ENCODE assay signal across 8 mouse cellular contexts in genomic region chr5:111417378-111418131, GRCm38 (mm10). TPM values are rescaled to one million over a fixed set of nuclear protein-coding genes. Genes with fewer than 3 reads are reported as not detected.
DNase-seq lines count a peak whose midpoint lies in the region; ATAC-seq and TF ChIP-seq lines count a peak whose summit lies in the region.

No protein-coding gene starts in this region.

- peak overlapping the region; percentile 84 for H3K9ac ChIP-seq in heart, embryonic 15.5 days
- peak overlapping the region; percentile 90 for H3K9ac ChIP-seq in limb, embryonic 14.5 days (ENCODE audit: low read depth, low read length, severe bottlenecking)
- H3K9ac ChIP-seq in neural tube, embryonic 12.5 days: peak overlapping the region; percentile 97

- peak; percentile 11 for DNase-seq in CD4-positive, CD25-positive, alpha-beta regulatory T cell, adult 2 months (ENCODE audit: low read depth, low spot score)
- peak; percentile 25 for DNase-seq in ovary, postnatal 36 days (ENCODE audit: low spot score)
- DNase-seq in ovary, adult 18-20 months (ENCODE audit: low spot score): no peak
- no peak for DNase-seq in limb, embryonic 14.5 days (ENCODE audit: low spot score)
- DNase-seq in spleen, adult 12 weeks (ENCODE audit: low spot score): no peak

- TF ChIP-seq POLR2A in limb, embryonic 14.5 days (IDR thresholded peaks at IDR 0.05; ENCODE audit: borderline replicate concordance, extremely low read depth, insufficient read depth, insufficient read length): 0 out of 2 replicates have a peak, but pooled peaks have one; percentile 6

- H3K27ac ChIP-seq in heart, embryonic 15.5 days: peak overlapping the region; percentile 83
- H3K27ac ChIP-seq in limb, embryonic 14.5 days (replicated peaks; ENCODE audit: low read depth, low read length): peak overlapping the region; percentile 82
- peak overlapping the region; percentile 90 for H3K27ac ChIP-seq in neural tube, embryonic 12.5 days

- peak overlapping the region; percentile 80 for H3K4me3 ChIP-seq in heart, embryonic 15.5 days
- peak overlapping the region; percentile 70 for H3K4me3 ChIP-seq in limb, embryonic 14.5 days (replicated peaks; ENCODE audit: low read length)
- peak overlapping the region; percentile 95 for H3K4me3 ChIP-seq in neural tube, embryonic 12.5 days

- H3K4me2 ChIP-seq in heart, embryonic 15.5 days: peak overlapping the region; percentile 98
- peak overlapping the region; percentile 75 for H3K4me2 ChIP-seq in limb, embryonic 14.5 days (replicated peaks; ENCODE audit: low read depth, low read length, severe bottlenecking)
- peak overlapping the region; percentile 98 for H3K4me2 ChIP-seq in neural tube, embryonic 12.5 days (replicated peaks)

- H3K4me1 ChIP-seq in heart, embryonic 15.5 days (replicated peaks): peaks cover 62% of the 10 kb centered on the region
- H3K4me1 ChIP-seq in limb, embryonic 14.5 days (ENCODE audit: control insufficient read depth, insufficient read depth, low read length): peaks cover 54% of the 10 kb centered on the region
- H3K4me1 ChIP-seq in neural tube, embryonic 12.5 days: peaks cover 73% of the 10 kb centered on the region

- peaks cover 55% of the 10 kb centered on the region for H3K27me3 ChIP-seq in heart, embryonic 15.5 days
- peaks cover 28% of the 10 kb centered on the region for H3K27me3 ChIP-seq in limb, embryonic 14.5 days (ENCODE audit: control insufficient read depth, insufficient read depth, low read length)
- 0 out of 2 replicates have a peak, but pooled peaks cover 4% of the 10 kb centered on the region for H3K27me3 ChIP-seq in neural tube, embryonic 12.5 days (replicated peaks)

- under 1% methylated on average over 105 of the region's 105 CpGs for WGBS in heart, embryonic 15.5 days
- WGBS in limb, embryonic 14.5 days: under 1% methylated on average over 61 of the region's 105 CpGs
- under 1% methylated on average over 105 of the region's 105 CpGs for WGBS in neural tube, embryonic 12.5 days

- H3K36me3 ChIP-seq in heart, embryonic 15.5 days: 0 out of 2 replicates have a peak, but pooled peaks cover 2% of the 10 kb centered on the region
- peaks cover 36% of the 10 kb centered on the region for H3K36me3 ChIP-seq in limb, embryonic 14.5 days (ENCODE audit: control insufficient read depth, insufficient read depth, low read length)
- H3K36me3 ChIP-seq in neural tube, embryonic 12.5 days: peaks cover 33% of the 10 kb centered on the region

- no peak for ATAC-seq in CD4-positive, CD25-positive, alpha-beta regulatory T cell, adult 4 months
- ATAC-seq in heart, embryonic 15.5 days (replicated peaks; ENCODE audit: insufficient number of reproducible peaks, insufficient read depth, low FRiP score, low read depth): no peak
- peak; percentile 12; the same call in 1 of the 2 replicates for ATAC-seq in limb, embryonic 14.5 days (ENCODE audit: low FRiP score, low read depth)
- no peak for ATAC-seq in neural tube, embryonic 12.5 days (ENCODE audit: low FRiP score, low read depth)

- H3K9me3 ChIP-seq in heart, embryonic 15.5 days (replicated peaks): no peaks in the 10 kb centered on the region
- H3K9me3 ChIP-seq in limb, embryonic 14.5 days (ENCODE audit: control insufficient read depth, low read length): no peaks in the 10 kb centered on the region
- no peaks in the 10 kb centered on the region for H3K9me3 ChIP-seq in neural tube, embryonic 12.5 days

RNA-seq across cellular contexts. Expression of gene Mn1, which starts 0.4 kb away (rescaled TPM):
- polyA plus RNA-seq in CD4-positive, CD25-positive, alpha-beta regulatory T cell, adult 4 months (2017; shearing (Covaris generic)): not detected
- polyA plus RNA-seq in heart, embryonic 15.5 days (2015; fragmentation: Nextera tagmentation; extraction: Ambion mirVana): 6.4 and 7.7 TPM in 2 replicates
- polyA plus RNA-seq in limb, embryonic 14.5 days (2012; rRNA removed): 11.4 and 16.0 TPM in 2 replicates
- 18.2 and 21.0 TPM in 2 replicates for polyA plus RNA-seq in limb, embryonic 14.5 days (2014; fragmentation: Nextera tagmentation; extraction: Ambion mirVana)
- 25.8 and 29.9 TPM in 2 replicates for polyA plus RNA-seq in neural tube, embryonic 12.5 days (2016; fragmentation: Nextera tagmentation; extraction: Ambion mirVana)

Comparison
In these comparisons a context has a peak if more than half of its experiments do, and no peak if none do; other contexts are left out.
1. DNase-seq: peak in CD4-positive, CD25-positive, alpha-beta regulatory T cell, adult 2 months (single experiment) and ovary, postnatal 36 days (single experiment); none in ovary, adult 18-20 months (single experiment), limb, embryonic 14.5 days (single experiment) and spleen, adult 12 weeks (single experiment).
2. Peak in every context shown above with its lines, with median percentiles within 50 percentile points of each other: H3K27ac ChIP-seq, H3K4me2 ChIP-seq, H3K4me3 ChIP-seq and H3K9ac ChIP-seq.